8 mouse cellular contexts compared by ENCODE assay signal in genomic region chr6:124915942-124916694, GRCm38 (mm10). TPM values are rescaled to one million over a fixed set of nuclear protein-coding genes. Genes with fewer than 3 reads are reported as not detected.
DNase-seq lines count a peak whose midpoint lies in the region; ATAC-seq lines count a peak whose summit lies in the region.

No protein-coding gene starts in this region.

- H3K27me3 ChIP-seq in embryonic facial prominence, embryonic 10.5 days (replicated peaks; ENCODE audit: low read depth, poor library complexity, severe bottlenecking), result peaks cover 14% of the 10 kb centered on the region
- H3K27me3 ChIP-seq in hindbrain, embryonic 11.5 days (ENCODE audit: control insufficient read depth, insufficient read depth, low read length), result no peaks in the 10 kb centered on the region
- no peaks in the 10 kb centered on the region for H3K27me3 ChIP-seq in midbrain, embryonic 14.5 days (ENCODE audit: control insufficient read depth, insufficient read depth, low read length)

- peak; percentile 80 for DNase-seq in right cerebral cortex, adult 18-20 months
- DNase-seq in right cerebral cortex, postnatal 4 days, result no peak
- DNase-seq in embryonic facial prominence, embryonic 10.5 days (ENCODE audit: low spot score), result peak; percentile 40
- peak; percentile 56 for DNase-seq in hindbrain, embryonic 11.5 days (ENCODE audit: low spot score)
- DNase-seq in layer of hippocampus, postnatal 25 days (ENCODE audit: extremely low spot score in 1 of 2, low spot score in 1 of 2), result peak; percentile 46 to 48
- DNase-seq in midbrain, embryonic 14.5 days, result peak; percentile 52
- peak; percentile 77 for DNase-seq in yolk sac, embryonic 10.5 days (ENCODE audit: low spot score)
- DNase-seq in spleen, adult 12 weeks (ENCODE audit: low spot score), result no peak

- peak overlapping the region; percentile 92 for H3K4me3 ChIP-seq in embryonic facial prominence, embryonic 10.5 days
- peak overlapping the region; percentile 88 for H3K4me3 ChIP-seq in hindbrain, embryonic 11.5 days (ENCODE audit: low read depth, low read length)
- H3K4me3 ChIP-seq in midbrain, embryonic 14.5 days (replicated peaks; ENCODE audit: low read depth, low read length), result peak overlapping the region; percentile 94

- peak overlapping the region; percentile 97 for H3K9ac ChIP-seq in hindbrain, embryonic 11.5 days (ENCODE audit: low read depth, low read length)
- H3K9ac ChIP-seq in midbrain, embryonic 14.5 days (replicated peaks; ENCODE audit: low read length), result peak overlapping the region; percentile 100

- H3K4me1 ChIP-seq in embryonic facial prominence, embryonic 10.5 days, result peaks cover 78% of the 10 kb centered on the region
- H3K4me1 ChIP-seq in hindbrain, embryonic 11.5 days (replicated peaks; ENCODE audit: control insufficient read depth, insufficient read depth, low read length), result peaks cover 25% of the 10 kb centered on the region
- H3K4me1 ChIP-seq in midbrain, embryonic 14.5 days (ENCODE audit: control insufficient read depth, insufficient read depth, low read length), result peaks cover 48% of the 10 kb centered on the region

- no peaks in the 10 kb centered on the region for H3K9me3 ChIP-seq in embryonic facial prominence, embryonic 10.5 days
- no peaks in the 10 kb centered on the region for H3K9me3 ChIP-seq in hindbrain, embryonic 11.5 days (ENCODE audit: control insufficient read depth, low read length)
- no peaks in the 10 kb centered on the region for H3K9me3 ChIP-seq in midbrain, embryonic 14.5 days (ENCODE audit: control insufficient read depth, low read length)

- peak overlapping the region; percentile 90 for H3K4me2 ChIP-seq in hindbrain, embryonic 11.5 days (replicated peaks; ENCODE audit: low read depth, low read length)
- H3K4me2 ChIP-seq in midbrain, embryonic 14.5 days (ENCODE audit: low read length), result peak overlapping the region; percentile 99

- peaks cover 36% of the 10 kb centered on the region for H3K36me3 ChIP-seq in embryonic facial prominence, embryonic 10.5 days (replicated peaks)
- 0 out of 2 replicates have a peak, but pooled peaks cover 4% of the 10 kb centered on the region for H3K36me3 ChIP-seq in hindbrain, embryonic 11.5 days (ENCODE audit: control insufficient read depth, insufficient read depth, low read length)
- H3K36me3 ChIP-seq in midbrain, embryonic 14.5 days (ENCODE audit: control insufficient read depth, insufficient read depth, low read length), result peaks cover 27% of the 10 kb centered on the region

- peak overlapping the region; percentile 100 for H3K27ac ChIP-seq in embryonic facial prominence, embryonic 10.5 days (replicated peaks)
- peak overlapping the region; percentile 100 for H3K27ac ChIP-seq in hindbrain, embryonic 11.5 days (ENCODE audit: low read depth, low read length)
- H3K27ac ChIP-seq in midbrain, embryonic 14.5 days (replicated peaks; ENCODE audit: low read depth, low read length), result peak overlapping the region; percentile 100

- ATAC-seq in hindbrain, embryonic 11.5 days (ENCODE audit: low FRiP score), result no peak
- no peak for ATAC-seq in midbrain, embryonic 14.5 days (ENCODE audit: low FRiP score, low TSS enrichment)

- WGBS in embryonic facial prominence, embryonic 10.5 days, result 5% methylated on average over 12 of the region's 12 CpGs
- 6% methylated on average over 12 of the region's 12 CpGs for WGBS in hindbrain, embryonic 11.5 days
- WGBS in midbrain, embryonic 14.5 days, result 1% methylated on average over 12 of the region's 12 CpGs

RNA-seq across cellular contexts. Expression of gene Ptms, which starts 3.8 kb away (rescaled TPM):
- polyA plus RNA-seq in embryonic facial prominence, embryonic 10.5 days (2016; fragmentation: Nextera tagmentation; extraction: Ambion mirVana), result 203 and 213 TPM in 2 replicates
- 321 and 337 TPM in 2 replicates for polyA plus RNA-seq in hindbrain, embryonic 11.5 days (2014; fragmentation: Nextera tagmentation; extraction: Ambion mirVana)
- 1,000 to 10,000 TPM; 1,178 to 1,233 TPM for total RNA-seq in layer of hippocampus, postnatal 25 days (2021)
- 749 and 823 TPM in 2 replicates for polyA plus RNA-seq in midbrain, embryonic 14.5 days (2014; fragmentation: Nextera tagmentation; extraction: Ambion mirVana)

RNA-seq across cellular contexts. Expression of gene Lag3, which starts 4.6 kb away (rescaled TPM):
- polyA plus RNA-seq in embryonic facial prominence, embryonic 10.5 days (2016; fragmentation: Nextera tagmentation; extraction: Ambion mirVana), result 1.2 and 1.6 TPM in 2 replicates
- polyA plus RNA-seq in hindbrain, embryonic 11.5 days (2014; fragmentation: Nextera tagmentation; extraction: Ambion mirVana), result 1.2 and 2.5 TPM in 2 replicates
- 1 to 10 TPM; 2.4 to 2.6 TPM for total RNA-seq in layer of hippocampus, postnatal 25 days (2021)
- 3.3 and 3.5 TPM in 2 replicates for polyA plus RNA-seq in midbrain, embryonic 14.5 days (2014; fragmentation: Nextera tagmentation; extraction: Ambion mirVana)

RNA-seq across cellular contexts. Expression of gene Mlf2, which starts 15.1 kb away (rescaled TPM):
- polyA plus RNA-seq in embryonic facial prominence, embryonic 10.5 days (2016; fragmentation: Nextera tagmentation; extraction: Ambion mirVana), result 390 and 408 TPM in 2 replicates
- 443 and 465 TPM in 2 replicates for polyA plus RNA-seq in hindbrain, embryonic 11.5 days (2014; fragmentation: Nextera tagmentation; extraction: Ambion mirVana)
- total RNA-seq in layer of hippocampus, postnatal 25 days (2021), result 100 to 1,000 TPM; 670 to 704 TPM
- polyA plus RNA-seq in midbrain, embryonic 14.5 days (2014; fragmentation: Nextera tagmentation; extraction: Ambion mirVana), result 535 and 570 TPM in 2 replicates

RNA-seq across cellular contexts. Expression of gene Cd4, which starts 28.1 kb away (rescaled TPM):
- polyA plus RNA-seq in embryonic facial prominence, embryonic 10.5 days (2016; fragmentation: Nextera tagmentation; extraction: Ambion mirVana), result not detected in 2 replicates
- 0.19 TPM in 1 of 2 replicates, not detected in the other for polyA plus RNA-seq in hindbrain, embryonic 11.5 days (2014; fragmentation: Nextera tagmentation; extraction: Ambion mirVana)
- total RNA-seq in layer of hippocampus, postnatal 25 days (2021), result under 1 TPM; 0.22 to 0.26 TPM
- 0.11 and 0.27 TPM in 2 replicates for polyA plus RNA-seq in midbrain, embryonic 14.5 days (2014; fragmentation: Nextera tagmentation; extraction: Ambion mirVana)

RNA-seq across cellular contexts. Expression of gene Cops7a, which starts 49.2 kb away (rescaled TPM):
- 137 and 146 TPM in 2 replicates for polyA plus RNA-seq in embryonic facial prominence, embryonic 10.5 days (2016; fragmentation: Nextera tagmentation; extraction: Ambion mirVana)
- polyA plus RNA-seq in hindbrain, embryonic 11.5 days (2014; fragmentation: Nextera tagmentation; extraction: Ambion mirVana), result 94.3 and 99.7 TPM in 2 replicates
- total RNA-seq in layer of hippocampus, postnatal 25 days (2021), result 100 to 1,000 TPM; 144 to 151 TPM
- 85.6 and 85.9 TPM in 2 replicates for polyA plus RNA-seq in midbrain, embryonic 14.5 days (2014; fragmentation: Nextera tagmentation; extraction: Ambion mirVana)

Comparison
In these comparisons a context has a peak if more than half of its experiments do, and no peak if none do; other contexts are left out.
1. DNase-seq: peak in right cerebral cortex, adult 18-20 months (single experiment), embryonic facial prominence, embryonic 10.5 days (single experiment), hindbrain, embryonic 11.5 days (single experiment), layer of hippocampus, postnatal 25 days (2 of 2), midbrain, embryonic 14.5 days (single experiment) and yolk sac, embryonic 10.5 days (single experiment); none in right cerebral cortex, postnatal 4 days (single experiment) and spleen, adult 12 weeks (single experiment).
2. Peak in every context shown above with its lines, with median percentiles within 50 percentile points of each other: H3K27ac ChIP-seq and H3K4me3 ChIP-seq.